Mouse (Mus musculus): ENCODE results near the gene Rab8b.

The Rab8b gene

GRCm38 (mm10) chr9:66919382-66919971 is at the start of gene Rab8b:
Gene Rab8b, minus strand, starts transcription at chr9:66919687.
- peak; percentile 93 to 98 for DNase-seq (ENCODE audit: low spot score in 2 of 2)

GRCm38 (mm10) chr9:66967492-66967891 is 48.0 kb upstream of the Rab8b start:
- DNase-seq (ENCODE audit: low spot score in 2 of 2), result no peak

- no peak for DNase-seq (ENCODE audit: low spot score in 2 of 2)
These were observed 42.0 kb upstream of the Rab8b start for GRCm38 (mm10) chr9:66961478-66961877.

- no peak for DNase-seq (ENCODE audit: low spot score in 2 of 2)
These were observed 38.0 kb upstream of the Rab8b start for GRCm38 (mm10) chr9:66957451-66957850.

- no peak for DNase-seq (ENCODE audit: low spot score in 2 of 2)
These were observed 33.4 kb upstream of the Rab8b start for GRCm38 (mm10) chr9:66952886-66953285.

GRCm38 (mm10) chr9:66952321-66952720 is 32.8 kb upstream of the Rab8b start:
- DNase-seq (ENCODE audit: low spot score in 2 of 2), result no peak

- DNase-seq (ENCODE audit: low spot score in 2 of 2), result no peak
These were observed 29.0 kb upstream of the Rab8b start for GRCm38 (mm10) chr9:66948536-66948935.

GRCm38 (mm10) chr9:66945647-66946641 is 26.5 kb upstream of the Rab8b start, which contains the start of gene Rps27l:
Gene Rps27l, plus strand, starts transcription at chr9:66946086.
- peak; percentile 83 to 90 for DNase-seq (ENCODE audit: low spot score in 2 of 2)

GRCm38 (mm10) chr9:66945161-66945560 is 25.7 kb upstream of the Rab8b start:
- DNase-seq (ENCODE audit: low spot score in 2 of 2), result no peak

- DNase-seq (ENCODE audit: low spot score in 2 of 2), result no peak
These were observed 19.3 kb upstream of the Rab8b start for GRCm38 (mm10) chr9:66938836-66939235.

GRCm38 (mm10) chr9:66937507-66937906 is 18.0 kb upstream of the Rab8b start:
- DNase-seq (ENCODE audit: low spot score in 2 of 2), result peak in 1 of 2 experiments; percentile 41

- peak in 1 of 2 experiments; percentile 12 for DNase-seq (ENCODE audit: low spot score in 2 of 2)
These were observed 14.7 kb upstream of the Rab8b start for GRCm38 (mm10) chr9:66933869-66934808.

GRCm38 (mm10) chr9:66930351-66930750 is 10.9 kb upstream of the Rab8b start:
- DNase-seq (ENCODE audit: low spot score in 2 of 2), result no peak

GRCm38 (mm10) chr9:66927696-66928402 is 8.4 kb upstream of the Rab8b start:
- no peak for DNase-seq (ENCODE audit: low spot score in 2 of 2)

GRCm38 (mm10) chr9:66925853-66926252 is 6.4 kb upstream of the Rab8b start:
- no peak for DNase-seq (ENCODE audit: low spot score in 2 of 2)

- no peak for DNase-seq (ENCODE audit: low spot score in 2 of 2)
These were observed 2.6 kb upstream of the Rab8b start for GRCm38 (mm10) chr9:66922076-66922475.

- DNase-seq (ENCODE audit: low spot score in 2 of 2), result no peak
These were observed 1.2 kb upstream of the Rab8b start for GRCm38 (mm10) chr9:66920488-66921279.

- DNase-seq (ENCODE audit: low spot score in 2 of 2), result peak in 1 of 2 experiments; percentile 13
These were observed 494 bp upstream of the Rab8b start for GRCm38 (mm10) chr9:66919981-66920380.

GRCm38 (mm10) chr9:66918672-66919330 is 686 bp downstream of the Rab8b start:
- no peak for DNase-seq (ENCODE audit: low spot score in 2 of 2)

GRCm38 (mm10) chr9:66917892-66918255 is 1.6 kb downstream of the Rab8b start:
- no peak for DNase-seq (ENCODE audit: low spot score in 2 of 2)

Measured in cerebellum, postnatal 4 days (tissue).